Mouse (Mus musculus) olfactory bulb, adult 2 months (tissue): ENCODE results near the gene Npsr1. TPM values are rescaled to one million over a fixed set of nuclear protein-coding genes. Genes with fewer than 3 reads are reported as not detected.

ENCODE experiments used
- H3K27ac ChIP-seq: fragments of 200-500 bp; 2 replicates; pipeline ENCODE4 v1.5.1; 2012; ENCODE audit warnings: low read depth, low read length; ENCODE audit not compliant: insufficient read depth
- H3K4me1 ChIP-seq: fragments of 200-500 bp; 2 replicates; pipeline ENCODE4 v1.6.1; 2012; ENCODE audit warnings: low read length; ENCODE audit not compliant: control insufficient read depth, insufficient read depth
- H3K4me3 ChIP-seq: fragments of 200-500 bp; 2 replicates; pipeline ENCODE4 v1.5.1; 2012; ENCODE audit warnings: mild to moderate bottlenecking, low read depth, low read length, moderate library complexity; ENCODE audit not compliant: insufficient read depth
- CTCF ChIP-seq: fragments of 200-500 bp; IDR thresholded peaks from 2 replicates; pipeline ENCODE4 v1.5.1; 2012; ENCODE audit warnings: low read depth, mild to moderate bottlenecking, low read length, moderate library complexity; ENCODE audit not compliant: insufficient read depth
- POLR2A ChIP-seq: fragments of 200-500 bp; IDR thresholded peaks from 2 replicates; pipeline ENCODE4 v1.6.1; 2012; ENCODE audit warnings: mild to moderate bottlenecking, low read depth, low read length, moderate library complexity; ENCODE audit not compliant: insufficient read depth
- WGBS: fragments of 180-500 bp; shearing (Covaris S2); methylation state at CpG from one replicate; pipeline ENCODE4 v1.1.7; 2018; 5-methylcytosine and 5-hydroxymethylcytosine counted together
- polyA plus RNA-seq: library from polyadenylated mRNA; stranded (reverse); fragments of >200 nt; gene quantifications from 2 replicates; pipeline ENCODE4 v1.2.4, GENCODE M21; 2012; ENCODE audit warnings: low replicate concordance; ENCODE audit not compliant: missing spikeins, insufficient read depth, insufficient read length

The Npsr1 gene
- polyA plus RNA-seq, 1 experiment: not detected

- 92% methylated on average over 2 of the region's 2 CpGs for WGBS
- Histone ChIP-seq H3K4me1 (no peaks in the 10 kb centered on the region), H3K27ac (no peak overlapping the region), H3K4me3 (no peak overlapping the region)
- TF ChIP-seq CTCF (no peak), POLR2A (no peak)
Measured at GRCm38 (mm10) chr9:24144341-24144740, 46.5 kb downstream of the Npsr1 start.

- Histone ChIP-seq H3K27ac (no peak overlapping the region), H3K4me1 (no peaks in the 10 kb centered on the region), H3K4me3 (no peak overlapping the region)
- TF ChIP-seq CTCF (no peak), POLR2A (no peak)
- 26% methylated on average over 1 of the region's 1 CpGs for WGBS
Measured at GRCm38 (mm10) chr9:24157208-24157607, 59.4 kb downstream of the Npsr1 start.

GRCm38 (mm10) chr9:24160409-24160808 is 62.6 kb downstream of the Npsr1 start:
- 55% methylated on average over 1 of the region's 1 CpGs for WGBS
- H3K4me3 ChIP-seq: no peak overlapping the region
- H3K4me1 ChIP-seq: no peaks in the 10 kb centered on the region
- TF ChIP-seq CTCF (no peak), POLR2A (no peak)
- no peak overlapping the region for H3K27ac ChIP-seq

- Histone ChIP-seq H3K4me3 (no peak overlapping the region), H3K4me1 (no peaks in the 10 kb centered on the region), H3K27ac (no peak overlapping the region)
- WGBS: 84% methylated on average over 1 of the region's 1 CpGs
- TF ChIP-seq POLR2A: no peak
- no peak for TF ChIP-seq CTCF
Measured at GRCm38 (mm10) chr9:24168501-24168900, 70.7 kb downstream of the Npsr1 start.

GRCm38 (mm10) chr9:24170728-24171127 is 72.9 kb downstream of the Npsr1 start:
- Histone ChIP-seq H3K4me3 (no peak overlapping the region), H3K27ac (no peak overlapping the region), H3K4me1 (no peaks in the 10 kb centered on the region)
- WGBS: 89% methylated on average over 1 of the region's 1 CpGs
- TF ChIP-seq CTCF: no peak
- TF ChIP-seq POLR2A: no peak

GRCm38 (mm10) chr9:24178744-24179143 is 80.9 kb downstream of the Npsr1 start:
- H3K27ac ChIP-seq: no peak overlapping the region
- TF ChIP-seq POLR2A (no peak), CTCF (no peak)
- WGBS: 95% methylated on average over 2 of the region's 2 CpGs
- H3K4me3 ChIP-seq: no peak overlapping the region
- H3K4me1 ChIP-seq: no peaks in the 10 kb centered on the region

- TF ChIP-seq CTCF (no peak), POLR2A (no peak)
Measured at GRCm38 (mm10) chr9:24180926-24181325, 83.1 kb downstream of the Npsr1 start.

GRCm38 (mm10) chr9:24186289-24186688 is 88.5 kb downstream of the Npsr1 start:
- TF ChIP-seq POLR2A (no peak), CTCF (no peak)
- no peak overlapping the region for H3K4me3 ChIP-seq
- WGBS: 78% methylated on average over 5 of the region's 5 CpGs
- H3K27ac ChIP-seq: no peak overlapping the region
- no peaks in the 10 kb centered on the region for H3K4me1 ChIP-seq

More at GRCm38 (mm10) chr9:24180926-24181325, 83.1 kb downstream of the Npsr1 start:
- Histone ChIP-seq H3K27ac (no peak overlapping the region), H3K4me1 (no peaks in the 10 kb centered on the region), H3K4me3 (no peak overlapping the region)
- WGBS: 93% methylated on average over 7 of the region's 7 CpGs

GRCm38 (mm10) chr9:24189511-24190260 is 91.9 kb downstream of the Npsr1 start:
- Histone ChIP-seq H3K4me1 (no peaks in the 10 kb centered on the region), H3K4me3 (no peak overlapping the region), H3K27ac (no peak overlapping the region)
- no peak for TF ChIP-seq CTCF
- no peak for TF ChIP-seq POLR2A
- 12% methylated on average over 2 of the region's 2 CpGs for WGBS

GRCm38 (mm10) chr9:24190261-24190588 is 92.4 kb downstream of the Npsr1 start:
- Histone ChIP-seq H3K4me3 (no peak overlapping the region), H3K27ac (no peak overlapping the region), H3K4me1 (no peaks in the 10 kb centered on the region)
- no peak for TF ChIP-seq POLR2A
- no peak for TF ChIP-seq CTCF
- WGBS: 40% methylated on average over 1 of the region's 1 CpGs
